Mouse (Mus musculus) adrenal gland, postnatal 10 days (tissue): ENCODE data around the gene Gm8890. TPM values are rescaled to one million over a fixed set of nuclear protein-coding genes. Genes with fewer than 3 reads are reported as not detected.
"Not testable (repeated sequence)": the region's sequence is repeated elsewhere in the genome, so short reads cannot be mapped to it uniquely, and the experiment has no call there.

Experiments
- DNase-seq: peaks from one replicate; pipeline ENCODE4 v3.0.0; 2021; ENCODE audit warnings: mixed read lengths
- long read RNA-seq, 2 experiments: library from polyadenylated mRNA; stranded (forward); transcript quantifications; one replicate each; pipeline ENCODE4 v2.0.0; 2021
- total RNA-seq, 2 experiments: library from RNA; stranded (reverse); gene quantifications; 2 replicates each; pipeline ENCODE4 v1.2.3; 2021

The Gm8890 gene
- not detected for total RNA-seq
- long read RNA-seq, experiment 1 = 0 reads
- long read RNA-seq, experiment 2 = 0 reads

DNA sequence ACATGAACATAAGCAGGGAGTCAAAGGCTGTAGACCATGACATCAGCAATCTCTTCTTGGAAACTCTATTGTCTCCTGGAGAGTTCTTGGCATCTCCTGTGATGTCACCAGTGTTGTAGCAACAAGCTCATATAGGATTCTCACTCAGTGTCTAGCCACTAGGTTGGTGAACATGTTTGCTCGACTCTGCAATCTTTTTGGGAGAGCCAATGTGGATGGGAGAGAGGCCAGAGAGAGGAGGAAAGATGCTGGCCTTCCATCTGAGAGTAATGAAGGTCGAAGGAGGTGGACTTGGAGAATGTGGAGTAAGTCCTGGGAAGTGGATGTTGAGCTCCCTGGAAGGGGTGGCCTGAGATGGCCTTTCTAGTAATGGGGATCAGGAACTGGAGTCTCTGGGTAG is at the start of gene Gm8890:
Gene Gm8890 (plus strand): TSS at position 301 of the 400 bp plus-strand sequence.
- not testable (repeated sequence) for DNase-seq

DNA sequence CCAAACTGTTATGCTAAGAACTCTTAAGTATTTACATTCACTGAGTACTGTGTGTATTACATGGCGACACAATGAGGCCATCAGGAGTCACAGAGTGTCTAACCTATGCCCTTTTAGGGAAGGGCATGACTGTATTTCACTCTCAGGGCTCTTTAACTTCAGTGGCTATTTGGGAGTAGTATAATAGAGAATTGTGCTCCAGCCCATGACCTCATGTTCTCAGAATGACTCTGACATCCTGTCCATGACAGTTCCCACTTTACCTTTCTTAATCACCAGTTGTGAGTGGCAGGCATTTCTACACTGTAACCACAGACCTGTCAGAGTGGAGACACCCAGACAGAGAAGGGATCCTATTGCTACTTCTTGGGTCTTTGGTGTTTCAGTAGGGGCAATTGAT is 388 bp downstream of the Gm8890 start:
- DNase-seq = not testable (repeated sequence)

Other genes starting within 250 kb of the Gm8890 start
- gene Gm8879, start 128.4 kb upstream of the Gm8890 start, total RNA-seq = not detected
- not detected for gene Gm5861, start 73.0 kb upstream of the Gm8890 start, total RNA-seq
- gene Speer1, start 85.5 kb downstream of the Gm8890 start, total RNA-seq = not detected
- gene Gm8897, start 160.4 kb downstream of the Gm8890 start, total RNA-seq = not detected
- not detected for gene Gm8906, start 246.7 kb downstream of the Gm8890 start, total RNA-seq